Mouse (Mus musculus) neural tube, embryonic 11.5 days (tissue): Measurements from ENCODE around the gene Gab2. TPM values are rescaled to one million over a fixed set of nuclear protein-coding genes. Genes with fewer than 3 reads are reported as not detected.

Experiments used
- ATAC-seq: fragments of 200-750 bp; cut with Nextera tagmentation; 2 replicates; pipeline ENCODE4 v1.8.0; 2017; ENCODE audit warnings: moderate number of reproducible peaks, mild to moderate bottlenecking, moderate TSS enrichment, moderate library complexity; ENCODE audit not compliant: insufficient read depth, low FRiP score, low TSS enrichment
- DNase-seq: peaks from one replicate; pipeline ENCODE4 v3.0.0-alpha.2; 2015; ENCODE audit warnings: low spot score
- H3K27ac ChIP-seq: fragments of 300-500 bp; sonication (generic); 2 replicates; pipeline ENCODE4 v1.5.1; 2014; ENCODE audit warnings: low read depth, mild to moderate bottlenecking, low read length
- H3K27me3 ChIP-seq: fragments of 300-500 bp; sonication (generic); 2 replicates; pipeline ENCODE4 v1.6.1; 2014; ENCODE audit warnings: mild to moderate bottlenecking, low read length, mixed read lengths; ENCODE audit not compliant: control insufficient read depth, insufficient read depth
- H3K36me3 ChIP-seq: fragments of 300-500 bp; sonication (generic); 2 replicates; pipeline ENCODE4 v1.6.1; 2014; ENCODE audit warnings: mild to moderate bottlenecking, low read length, moderate library complexity, mixed read lengths; ENCODE audit not compliant: control insufficient read depth, insufficient read depth
- H3K4me1 ChIP-seq: fragments of 300-500 bp; sonication (generic); 2 replicates; pipeline ENCODE4 v1.6.1; 2014; ENCODE audit warnings: low read length, mixed read lengths; ENCODE audit not compliant: control insufficient read depth, insufficient read depth
- H3K4me2 ChIP-seq: fragments of 300-500 bp; sonication (generic); 2 replicates; pipeline ENCODE4 v1.6.1; 2014; ENCODE audit warnings: low read depth, mild to moderate bottlenecking, moderate library complexity
- H3K4me3 ChIP-seq: fragments of 300-500 bp; sonication (generic); 2 replicates; pipeline ENCODE4 v1.5.1; 2014; ENCODE audit warnings: low read depth, low read length
- H3K9ac ChIP-seq: fragments of 300-500 bp; sonication (generic); 2 replicates; pipeline ENCODE4 v1.6.1; 2014; ENCODE audit warnings: mild to moderate bottlenecking, low read length
- H3K9me3 ChIP-seq: fragments of 300-500 bp; sonication (generic); 2 replicates; pipeline ENCODE4 v1.6.1; 2016; ENCODE audit warnings: low read length; ENCODE audit not compliant: control insufficient read depth
- WGBS: fragments of 180-500 bp; shearing (Covaris S2); extraction: QIAGEN DNeasy Blood & Tissue Kit; methylation state at CpG from one replicate; pipeline ENCODE4 v1.1.7; 2014; 5-methylcytosine and 5-hydroxymethylcytosine counted together
- polyA plus RNA-seq: library from polyadenylated mRNA; unstranded; fragments of >200 nt; fragmentation: Nextera tagmentation; extraction: Ambion mirVana; gene quantifications from 2 replicates; pipeline ENCODE4 v1.2.1, GENCODE M21; 2014

The Gab2 gene
- polyA plus RNA-seq, 1 experiment from 2014 or later, result 12.9 TPM

GRCm38 (mm10) chr7:97301321-97301720 is 219.9 kb downstream of the Gab2 start:
- H3K4me2 ChIP-seq, result no peak overlapping the region
- H3K27me3 ChIP-seq, result no peaks in the 10 kb centered on the region
- DNase-seq (no peak), ATAC-seq (no peak)
- WGBS, result 91% methylated on average over 8 of the region's 8 CpGs
- no peaks in the 10 kb centered on the region; the same call in none of the 2 replicates for H3K36me3 ChIP-seq
- no peak overlapping the region for H3K9ac ChIP-seq
- H3K9me3 ChIP-seq, result no peaks in the 10 kb centered on the region
- no peak overlapping the region for H3K4me3 ChIP-seq
- H3K4me1 ChIP-seq, result no peaks in the 10 kb centered on the region
- H3K27ac ChIP-seq, result no peak overlapping the region

GRCm38 (mm10) chr7:97302261-97302660 is 220.9 kb downstream of the Gab2 start:
- ATAC-seq (no peak), DNase-seq (no peak)
- Histone ChIP-seq H3K9me3 (no peaks in the 10 kb centered on the region), H3K4me3 (no peak overlapping the region), H3K9ac (no peak overlapping the region), H3K4me2 (no peak overlapping the region), H3K36me3 (no peaks in the 10 kb centered on the region; the same call in none of the 2 replicates), H3K4me1 (no peaks in the 10 kb centered on the region), H3K27ac (no peak overlapping the region), H3K27me3 (no peaks in the 10 kb centered on the region)
- 84% methylated on average over 4 of the region's 4 CpGs for WGBS

- H3K27me3 ChIP-seq, result no peaks in the 10 kb centered on the region
- no peak overlapping the region for H3K27ac ChIP-seq
- DNase-seq (no peak), ATAC-seq (no peak)
- H3K4me3 ChIP-seq, result no peak overlapping the region
- no peaks in the 10 kb centered on the region; the same call in none of the 2 replicates for H3K36me3 ChIP-seq
- H3K9ac ChIP-seq, result no peak overlapping the region
- no peaks in the 10 kb centered on the region for H3K4me1 ChIP-seq
- no peaks in the 10 kb centered on the region for H3K9me3 ChIP-seq
- no peak overlapping the region for H3K4me2 ChIP-seq
- 86% methylated on average over 4 of the region's 4 CpGs for WGBS
These were observed 221.5 kb downstream of the Gab2 start for GRCm38 (mm10) chr7:97302876-97303275.

- WGBS, result 80% methylated on average over 2 of the region's 2 CpGs
- no peak overlapping the region for H3K27ac ChIP-seq
- no peaks in the 10 kb centered on the region for H3K4me1 ChIP-seq
- no peak overlapping the region for H3K4me3 ChIP-seq
- H3K4me2 ChIP-seq, result no peak overlapping the region
- no peak for ATAC-seq
- H3K9me3 ChIP-seq, result no peaks in the 10 kb centered on the region
- H3K36me3 ChIP-seq, result peaks cover 3% of the 10 kb centered on the region
- DNase-seq, result no peak
- no peaks in the 10 kb centered on the region for H3K27me3 ChIP-seq
- no peak overlapping the region for H3K9ac ChIP-seq
These were observed 222.2 kb downstream of the Gab2 start for GRCm38 (mm10) chr7:97303614-97304013.

GRCm38 (mm10) chr7:97304471-97304870 is 223.1 kb downstream of the Gab2 start:
- H3K4me3 ChIP-seq, result no peak overlapping the region
- ATAC-seq (no peak), DNase-seq (no peak)
- no peak overlapping the region for H3K4me2 ChIP-seq
- no peaks in the 10 kb centered on the region for H3K27me3 ChIP-seq
- no peaks in the 10 kb centered on the region for H3K4me1 ChIP-seq
- H3K9ac ChIP-seq, result no peak overlapping the region
- H3K27ac ChIP-seq, result no peak overlapping the region
- peaks cover 3% of the 10 kb centered on the region for H3K36me3 ChIP-seq
- no peaks in the 10 kb centered on the region for H3K9me3 ChIP-seq

- H3K27me3 ChIP-seq, result no peaks in the 10 kb centered on the region
- H3K4me2 ChIP-seq, result no peak overlapping the region
- ATAC-seq, result no peak
- 92% methylated on average over 4 of the region's 4 CpGs for WGBS
- DNase-seq, result no peak
- H3K4me1 ChIP-seq, result no peaks in the 10 kb centered on the region
- no peak overlapping the region for H3K27ac ChIP-seq
- H3K9ac ChIP-seq, result no peak overlapping the region
- no peaks in the 10 kb centered on the region for H3K9me3 ChIP-seq
- peaks cover 3% of the 10 kb centered on the region for H3K36me3 ChIP-seq
- no peak overlapping the region for H3K4me3 ChIP-seq
These were observed 223.8 kb downstream of the Gab2 start for GRCm38 (mm10) chr7:97305206-97305605.

GRCm38 (mm10) chr7:97306813-97307212 is 225.4 kb downstream of the Gab2 start:
- no peak overlapping the region for H3K9ac ChIP-seq
- DNase-seq (no peak), ATAC-seq (no peak)
- H3K36me3 ChIP-seq, result peaks cover 3% of the 10 kb centered on the region; the same call in 1 of the 2 replicates
- H3K27me3 ChIP-seq, result no peaks in the 10 kb centered on the region
- no peaks in the 10 kb centered on the region for H3K9me3 ChIP-seq
- H3K4me1 ChIP-seq, result no peaks in the 10 kb centered on the region
- WGBS, result 95% methylated on average over 2 of the region's 2 CpGs
- no peak overlapping the region for H3K4me3 ChIP-seq
- H3K4me2 ChIP-seq, result no peak overlapping the region
- no peak overlapping the region for H3K27ac ChIP-seq

- DNase-seq, result no peak
These were observed 226.2 kb downstream of the Gab2 start for GRCm38 (mm10) chr7:97307546-97307945.

GRCm38 (mm10) chr7:97309461-97310340 is 228.3 kb downstream of the Gab2 start:
- H3K36me3 ChIP-seq, result peaks cover 3% of the 10 kb centered on the region; the same call in 1 of the 2 replicates
- no peaks in the 10 kb centered on the region for H3K9me3 ChIP-seq

More at GRCm38 (mm10) chr7:97307546-97307945, 226.2 kb downstream of the Gab2 start:
- WGBS, result 73% methylated on average over 1 of the region's 1 CpGs
- peaks cover 3% of the 10 kb centered on the region; the same call in 1 of the 2 replicates for H3K36me3 ChIP-seq
- no peaks in the 10 kb centered on the region for H3K4me1 ChIP-seq
- H3K4me2 ChIP-seq, result no peak overlapping the region
- H3K27me3 ChIP-seq, result no peaks in the 10 kb centered on the region
- ATAC-seq, result no peak
- H3K4me3 ChIP-seq, result no peak overlapping the region
- no peak overlapping the region for H3K27ac ChIP-seq
- no peaks in the 10 kb centered on the region for H3K9me3 ChIP-seq
- H3K9ac ChIP-seq, result no peak overlapping the region

More at GRCm38 (mm10) chr7:97309461-97310340, 228.3 kb downstream of the Gab2 start:
- no peak overlapping the region for H3K4me2 ChIP-seq
- DNase-seq, result no peak
- H3K27me3 ChIP-seq, result no peaks in the 10 kb centered on the region
- WGBS, result 86% methylated on average over 4 of the region's 4 CpGs
- no peaks in the 10 kb centered on the region for H3K4me1 ChIP-seq
- no peak overlapping the region for H3K4me3 ChIP-seq
- H3K9ac ChIP-seq, result no peak overlapping the region
- no peak overlapping the region for H3K27ac ChIP-seq
- ATAC-seq, result no peak
